In the genomic region with DNA sequence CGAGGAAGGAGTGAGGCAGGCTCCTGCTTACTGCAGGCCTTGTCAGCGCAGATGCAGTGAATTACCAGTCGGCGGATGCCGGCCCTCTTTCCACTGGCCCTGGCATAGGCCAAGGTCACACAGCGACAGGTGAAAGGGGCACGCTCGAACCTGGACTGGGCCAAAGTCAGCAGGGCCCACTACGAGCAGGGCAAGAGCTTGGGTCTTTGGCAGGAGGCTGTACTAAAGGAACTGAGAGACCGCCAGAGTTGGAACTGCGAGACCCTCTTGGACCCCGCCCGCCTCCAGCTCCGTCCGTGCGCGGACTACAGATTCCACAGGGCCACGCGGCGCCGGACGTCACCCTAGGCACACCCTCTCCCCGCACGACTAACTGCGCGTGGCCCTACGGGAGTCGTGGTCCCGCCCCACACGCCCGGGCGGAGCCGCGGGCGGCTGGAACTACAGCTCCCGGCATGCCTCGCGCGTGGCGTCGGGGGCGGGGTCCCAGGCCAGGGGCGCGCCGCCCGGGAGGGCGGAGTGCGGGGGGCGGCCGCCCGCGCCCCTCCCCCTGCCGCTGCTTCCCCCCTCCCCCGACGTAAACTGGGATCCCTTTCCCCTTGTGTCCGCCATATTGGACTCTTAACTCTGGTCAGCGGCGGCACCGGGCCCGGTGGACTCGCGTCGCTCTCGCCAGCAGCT, we compare ENCODE assay signal across 1 mouse cellular context.
TF ChIP-seq lines count a peak whose summit lies in the region.

A gene (plus strand): TSS at position 593 of the 681 bp plus-strand sequence.

TF ChIP-seq in CH12.LX, 34 proteins besides CTCF, POLR2A, EP300 and RAD21 (continued from another document):
- TF ChIP-seq ZMIZ1 (IDR thresholded peaks at IDR 0.05; ENCODE audit: low read depth, low read length), result no peak; the same call in 1 of the 2 replicates
- no peak for TF ChIP-seq TBP (conservative IDR thresholded peaks at IDR 0.05; ENCODE audit: low read depth, low read length)
- TF ChIP-seq E2F4 (IDR thresholded peaks at IDR 0.05; ENCODE audit: insufficient replicate concordance, low read depth, low read length), result no peak
- TF ChIP-seq ZNF384 (IDR thresholded peaks at IDR 0.05; ENCODE audit: low read depth, low read length), result no peak
- TF ChIP-seq MAFK (IDR thresholded peaks at IDR 0.05; ENCODE audit: insufficient replicate concordance, low read length), result no peak
- TF ChIP-seq UBTF (IDR thresholded peaks at IDR 0.05; ENCODE audit: low read depth, low read length), result no peak; the same call in 1 of the 2 replicates
- no peak for TF ChIP-seq JUN (IDR thresholded peaks at IDR 0.05; ENCODE audit: insufficient read depth, low read depth, low read length)
- TF ChIP-seq RCOR1 (conservative IDR thresholded peaks at IDR 0.05; ENCODE audit: low read depth, low read length), result no peak
- peak; percentile 76 for TF ChIP-seq MXI1 (IDR thresholded peaks at IDR 0.05; ENCODE audit: low read depth, low read length)
- TF ChIP-seq HCFC1 (IDR thresholded peaks at IDR 0.05; ENCODE audit: low read depth, low read length), result peak; percentile 92
- peak; percentile 68 for TF ChIP-seq MAX (IDR thresholded peaks at IDR 0.05; ENCODE audit: low read length)
- no peak for TF ChIP-seq MEF2A (IDR thresholded peaks at IDR 0.05; ENCODE audit: borderline replicate concordance, low read depth, low read length)
- TF ChIP-seq KAT2A (IDR thresholded peaks at IDR 0.05; ENCODE audit: insufficient replicate concordance, low read length), result peak; percentile 97
- no peak for TF ChIP-seq USF2 (conservative IDR thresholded peaks at IDR 0.05; ENCODE audit: low read depth, low read length)
- peak; percentile 73; the same call in 1 of the 2 replicates for TF ChIP-seq GABPA (IDR thresholded peaks at IDR 0.05; ENCODE audit: insufficient replicate concordance, low read depth, low read length)
- TF ChIP-seq NRF1 (IDR thresholded peaks at IDR 0.05; ENCODE audit: low read depth, low read length), result peak; percentile 66
- peak; percentile 70 for TF ChIP-seq TCF12 (IDR thresholded peaks at IDR 0.05; ENCODE audit: low read depth, low read length)
- TF ChIP-seq JUND (conservative IDR thresholded peaks at IDR 0.05; ENCODE audit: low read depth, low read length), result no peak
- TF ChIP-seq MAZ (IDR thresholded peaks at IDR 0.05; ENCODE audit: low read depth, low read length), result 0 out of 2 replicates have a peak, but pooled peaks have one; percentile 19
- 0 out of 2 replicates have a peak, but pooled peaks have one; percentile 47 for TF ChIP-seq CHD1 (IDR thresholded peaks at IDR 0.05; ENCODE audit: low read depth, low read length)
